Mouse (Mus musculus) gastrocnemius, postnatal 25 days (tissue): Measurements from ENCODE around the gene Atf4. TPM values are rescaled to one million over a fixed set of nuclear protein-coding genes. Genes with fewer than 3 reads are reported as not detected.

Source experiments
- DNase-seq: peaks from one replicate; pipeline ENCODE4 v3.0.0; 2022
- total RNA-seq, 2 experiments: library from RNA; stranded (reverse); gene quantifications; 1 replicate in 1 of 2; 2 replicates in 1 of 2; pipeline ENCODE4 v1.2.3; 2021

Atf4 gene
- total RNA-seq, 2 experiments from 2014 or later, result 107 to 114 TPM

DNA sequence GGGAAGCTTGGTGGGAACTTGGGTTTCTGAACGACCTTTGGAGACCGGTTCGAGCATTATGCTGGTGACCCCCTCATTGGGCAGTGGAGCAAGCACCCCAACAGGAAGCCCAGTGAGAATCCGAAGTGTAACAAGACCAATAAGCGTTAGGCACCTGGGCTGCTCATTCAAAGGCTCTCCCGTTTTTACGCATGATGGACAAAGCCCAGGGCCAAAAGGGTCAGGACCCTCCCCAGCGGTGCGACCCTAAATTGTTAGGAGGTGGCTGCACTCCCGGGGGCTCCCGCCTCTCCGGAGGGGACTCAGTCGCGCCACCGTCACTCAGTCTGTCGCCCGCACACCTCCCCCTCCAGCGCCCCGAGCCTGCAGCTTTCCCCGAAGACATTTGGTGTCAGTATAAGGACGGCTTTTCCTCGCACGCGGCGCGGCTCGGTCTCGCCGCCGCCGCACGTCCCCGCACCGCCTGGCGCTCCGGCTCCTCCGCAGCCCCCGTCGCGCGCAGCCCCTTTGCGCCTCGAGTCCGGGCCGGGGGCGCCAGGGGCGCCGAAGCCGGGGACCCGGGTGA, 31.9 kb downstream of the Atf4 start, which contains the start of gene Cacna1i:
TSS of gene Cacna1i (plus strand) at position 388 of the 565 bp plus-strand sequence.
- DNase-seq, result no peak

DNA sequence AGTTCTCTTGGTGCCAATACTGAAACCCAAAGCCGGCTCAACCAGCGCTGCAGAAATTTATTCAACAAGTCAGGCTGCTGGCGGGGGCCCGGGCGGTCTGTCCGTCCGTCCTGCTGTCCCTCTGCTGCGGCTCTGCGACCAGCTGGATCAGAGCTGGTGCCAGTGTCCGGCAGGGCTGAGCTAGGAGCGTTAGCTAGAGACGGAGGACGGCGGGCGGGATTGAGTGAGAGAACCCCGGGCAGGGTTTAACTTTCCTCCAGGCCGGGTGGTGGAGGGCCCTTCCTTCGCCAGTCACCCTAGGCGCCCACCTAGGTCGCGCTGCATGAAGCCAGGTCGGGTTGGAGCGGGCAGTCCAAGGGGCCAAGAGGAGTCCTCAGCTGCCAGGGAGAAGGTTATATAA, 33.1 kb downstream of the Atf4 start:
- no peak for DNase-seq

DNA sequence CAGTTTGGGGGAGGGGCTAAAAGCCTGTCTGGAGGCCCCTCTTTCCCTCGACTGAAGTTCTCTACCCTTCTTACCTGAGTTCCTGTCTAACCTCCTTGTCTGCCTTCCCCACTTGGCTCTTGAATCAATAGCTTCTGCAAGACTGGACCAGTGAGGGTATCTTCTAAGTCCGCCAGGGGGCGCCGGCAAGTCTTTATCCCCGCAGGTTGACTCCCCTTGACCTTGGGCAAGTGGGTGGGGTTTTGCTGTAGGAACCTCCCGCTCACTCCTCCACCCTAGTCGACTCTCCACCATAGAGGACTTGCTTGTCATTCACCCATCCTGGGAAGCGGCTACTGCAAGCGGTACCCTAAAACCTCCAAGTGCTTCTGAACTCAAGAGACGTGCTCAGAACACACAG, 34.5 kb downstream of the Atf4 start:
- DNase-seq, result peak; percentile 14

DNA sequence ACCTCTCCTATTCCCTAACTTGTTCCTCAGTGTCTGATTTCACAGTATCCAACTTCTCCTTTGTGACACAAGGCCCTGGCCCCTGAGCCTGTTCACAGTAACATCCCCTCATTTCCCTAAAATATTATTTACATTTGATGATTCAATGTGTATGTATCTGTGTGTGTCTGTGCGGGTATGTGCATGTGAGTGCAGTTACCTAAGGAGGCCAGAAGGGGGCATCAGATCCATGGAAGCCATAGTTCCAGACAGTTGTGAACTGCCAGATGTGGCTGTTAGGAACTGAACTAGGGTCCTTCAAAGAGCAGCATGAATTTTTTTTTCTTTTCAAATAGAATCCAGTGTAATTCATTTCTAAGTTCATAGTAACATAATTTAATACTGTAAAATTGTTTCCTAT, 42.2 kb downstream of the Atf4 start:
- DNase-seq, result no peak

DNA sequence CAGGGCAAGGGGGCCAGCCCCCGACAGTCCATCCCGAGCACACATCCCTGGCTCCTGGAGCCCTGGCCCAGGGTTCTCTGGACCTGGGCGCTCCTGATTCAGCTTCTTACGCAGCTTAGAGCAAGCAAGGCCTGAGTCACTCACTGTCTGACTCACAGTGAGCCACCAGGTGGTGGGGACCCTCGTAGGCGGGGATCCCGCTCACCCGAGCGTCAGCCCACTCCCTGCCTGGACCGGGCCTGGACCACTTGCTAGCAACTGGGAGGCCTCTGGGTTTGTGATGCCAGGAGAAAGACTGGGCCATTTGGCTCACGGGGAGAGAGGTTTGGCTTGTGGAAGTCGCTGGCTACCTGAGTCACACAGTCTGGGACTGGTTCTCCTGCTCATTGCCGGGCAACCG, 48.8 kb downstream of the Atf4 start:
- DNase-seq, result no peak

DNA sequence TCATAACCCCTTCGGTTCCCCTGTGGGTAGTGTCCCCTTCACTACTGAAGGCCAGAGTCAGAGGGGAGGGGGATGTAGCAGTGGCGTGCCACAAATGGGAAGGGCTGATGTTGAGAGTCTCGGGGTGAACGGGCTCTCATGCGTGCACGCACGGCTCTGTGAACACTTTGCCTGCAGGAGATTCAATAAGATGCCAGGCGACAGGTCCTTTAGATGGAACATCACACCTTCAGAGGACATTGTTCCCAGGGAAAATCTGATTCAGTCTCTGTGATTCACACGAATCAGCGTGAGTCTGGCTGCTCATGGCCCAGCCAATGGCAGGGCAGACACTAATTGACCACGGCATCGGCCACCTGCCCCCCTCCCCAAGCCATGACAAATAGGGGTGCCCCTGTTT, 49.2 kb downstream of the Atf4 start:
- DNase-seq, result no peak

DNA sequence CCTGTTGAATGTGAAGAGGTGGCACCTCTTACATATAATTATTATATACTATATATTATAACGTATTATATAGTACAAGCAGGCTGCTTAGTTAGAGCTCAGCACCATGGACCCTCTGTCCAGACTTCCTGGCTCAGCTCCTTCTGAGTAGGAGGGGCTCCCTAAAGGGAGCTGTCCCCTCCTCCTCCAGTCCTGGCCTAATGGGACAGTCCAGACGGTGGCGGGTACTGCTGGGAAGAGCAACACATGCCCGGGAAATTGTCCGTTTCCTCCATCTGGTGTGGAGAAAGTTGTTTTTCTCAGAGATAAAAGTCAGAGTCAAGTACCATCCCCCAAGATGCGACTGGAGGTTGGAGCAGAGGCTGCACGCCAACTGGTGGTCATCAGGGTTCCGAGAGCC, 51.2 kb downstream of the Atf4 start:
- DNase-seq, result no peak

Other genes with a start within 250 kb of the Atf4 start
- gene Pdgfb, start 240.2 kb upstream of the Atf4 start, total RNA-seq, result 10 to 100 TPM; 13.9 to 16.7 TPM
- 10 to 100 TPM; 34.6 to 37.7 TPM for gene Syngr1, start 163.8 kb upstream of the Atf4 start, total RNA-seq
- gene Rpl3, start 163.3 kb upstream of the Atf4 start, total RNA-seq, result 10 to 100 TPM; 48.4 to 80.1 TPM
- 10 to 100 TPM; 13.8 to 14.6 TPM for gene Tab1, start 122.1 kb upstream of the Atf4 start, total RNA-seq
- gene Mgat3, start 81.5 kb upstream of the Atf4 start, total RNA-seq, result 1 to 10 TPM in 1 of 2 experiments, under 1 TPM in 1; 0.87 to 1.1 TPM
- 10 to 100 TPM; 19.5 to 23.2 TPM for gene Mief1, start 21.2 kb upstream of the Atf4 start, total RNA-seq
- gene AC140267.1, start 19.3 kb upstream of the Atf4 start, total RNA-seq, result 1 to 10 TPM; 4.0 to 7.5 TPM
- gene Rps19bp1, start 9.1 kb downstream of the Atf4 start, total RNA-seq, result 10 to 100 TPM in 1 of 2 experiments, 1 to 10 TPM in 1; 9.9 to 11.2 TPM
- under 1 TPM; 0.11 to 0.43 TPM for gene Cacna1i, start 32.1 kb downstream of the Atf4 start, total RNA-seq